Mouse (Mus musculus) heart, postnatal 0 days (tissue): ENCODE results near the gene Fgfr2. TPM values are rescaled to one million over a fixed set of nuclear protein-coding genes. Genes with fewer than 3 reads are reported as not detected.
A peak's percentile ranks its signal among the peaks of the same experiment; 100 is the strongest.

ENCODE experiments used
- ATAC-seq: fragments of 200-750 bp; cut with Nextera tagmentation; 2 replicates; pipeline ENCODE4 v1.8.0; 2017; ENCODE audit warnings: low read depth, moderate number of reproducible peaks, moderate library complexity; ENCODE audit not compliant: insufficient read depth
- DNase-seq: peaks from one replicate; pipeline ENCODE4 v3.0.0-alpha.2; 2016; ENCODE audit warnings: low spot score
- H3K27ac ChIP-seq: fragments of 300-500 bp; sonication (generic); 2 replicates; pipeline ENCODE4 v1.5.1; 2014; ENCODE audit warnings: low read depth, mild to moderate bottlenecking
- H3K27me3 ChIP-seq: fragments of 300-500 bp; sonication (generic); 2 replicates; pipeline ENCODE4 v1.6.1; 2014; ENCODE audit warnings: low read length, mixed read lengths; ENCODE audit not compliant: control insufficient read depth, insufficient read depth
- H3K36me3 ChIP-seq: fragments of 300-500 bp; sonication (generic); replicated peaks from 2 replicates; pipeline ENCODE4 v1.6.1; 2014; ENCODE audit warnings: low read length, mixed read lengths; ENCODE audit not compliant: control insufficient read depth, insufficient read depth
- H3K4me1 ChIP-seq: fragments of 300-500 bp; sonication (generic); 2 replicates; pipeline ENCODE4 v1.6.1; 2014; ENCODE audit warnings: antibody characterized with exemption; ENCODE audit not compliant: control insufficient read depth, insufficient read depth
- H3K4me2 ChIP-seq: fragments of 300-500 bp; sonication (generic); 2 replicates; pipeline ENCODE4 v1.6.1; 2014; ENCODE audit warnings: low read depth, mild to moderate bottlenecking, low read length, moderate library complexity
- H3K4me3 ChIP-seq: fragments of 300-500 bp; sonication (generic); 2 replicates; pipeline ENCODE4 v1.5.1; 2014; ENCODE audit warnings: low read depth, low read length
- H3K9ac ChIP-seq: fragments of 300-500 bp; sonication (generic); replicated peaks from 2 replicates; pipeline ENCODE4 v1.6.1; 2014; ENCODE audit warnings: low read depth, low read length, mixed read lengths
- H3K9me3 ChIP-seq: fragments of 300-500 bp; sonication (generic); replicated peaks from 2 replicates; pipeline ENCODE4 v1.6.1; 2016; ENCODE audit warnings: low read length; ENCODE audit not compliant: control insufficient read depth
- CTCF ChIP-seq: IDR thresholded peaks from 2 replicates; pipeline ENCODE4 v1.5.1; 2016; ENCODE audit warnings: antibody characterized with exemption, control low read depth, low read depth
- WGBS: fragments of 180-500 bp; shearing (Covaris S2); extraction: QIAGEN DNeasy Blood & Tissue Kit; methylation state at CpG from one replicate; pipeline ENCODE4 v1.1.7; 2014; 5-methylcytosine and 5-hydroxymethylcytosine counted together
- microRNA-seq: library from miRNA; unstranded; fragments of <30 nt; microRNA quantifications from one replicate; pipeline ENCODE4, GENCODE M21; 2016
- polyA plus RNA-seq: library from polyadenylated mRNA; unstranded; fragments of >200 nt; fragmentation: Nextera tagmentation; extraction: Ambion mirVana; gene quantifications from 2 replicates; pipeline ENCODE4 v1.2.1, GENCODE M21; 2015
- total RNA-seq: library from RNA; depleted of rRNA; stranded (reverse); fragments of >200 nt; gene quantifications from 2 replicates; pipeline ENCODE4 v1.2.3, GENCODE M21; 2014; ENCODE audit warnings: low replicate concordance; rRNA removed

Fgfr2 gene
- total and polyA plus RNA-seq, 2 experiments from 2014 or later, result 3.8 to 11.5 TPM

DNA sequence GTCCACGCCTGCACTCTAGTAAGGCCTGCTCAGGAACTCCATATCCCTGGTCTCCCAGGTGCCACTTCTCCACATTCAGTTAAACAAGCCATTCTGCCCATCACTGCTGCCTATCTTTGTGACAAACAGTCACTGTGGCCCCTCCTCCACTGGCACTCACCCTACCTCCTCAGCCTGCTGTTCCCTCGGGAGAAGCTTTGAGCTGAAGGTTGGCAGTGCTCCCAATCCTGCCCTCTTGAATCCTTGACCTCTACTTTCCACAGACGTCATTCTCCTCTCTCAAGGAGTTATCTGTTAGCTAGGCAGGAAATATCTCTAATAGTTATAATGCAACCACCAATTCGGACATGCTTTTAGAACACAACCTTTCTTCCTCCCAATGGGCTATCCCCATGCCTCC lies 3008.7 kb downstream of the Fgfr2 start:
- ATAC-seq (no peak), DNase-seq (peak; percentile 36)
- TF ChIP-seq CTCF, result no peak
- Histone ChIP-seq H3K9me3 (no peaks in the 10 kb centered on the region), H3K36me3 (no peaks in the 10 kb centered on the region), H3K4me1 (peaks cover 6% of the 10 kb centered on the region; the same call in 1 of the 2 replicates), H3K27me3 (no peaks in the 10 kb centered on the region), H3K4me3 (no peak overlapping the region), H3K27ac (no peak overlapping the region), H3K4me2 (no peak overlapping the region), H3K9ac (no peak overlapping the region)
- WGBS, result 23% methylated on average over 4 of the region's 4 CpGs

Small RNA genes within 50 kb of the gene (microRNA-seq; reads per million reads assigned to microRNA genes)
- gene Mir7061, result not detected

Other genes with a start within 250 kb of the Fgfr2 start
- 19.9 and 49.6 TPM in 2 replicates for gene Zranb1, start 192.2 kb downstream of the Fgfr2 start, total RNA-seq
- 8.9 and 9.9 TPM in 2 replicates for gene Zranb1, start 192.2 kb downstream of the Fgfr2 start, polyA plus RNA-seq
- gene Ctbp2, start 1.0 kb upstream of the Fgfr2 start, total RNA-seq, result 66.6 and 71.3 TPM in 2 replicates
- 27.0 and 27.9 TPM in 2 replicates for gene Ctbp2, start 1.0 kb upstream of the Fgfr2 start, polyA plus RNA-seq